Mouse (Mus musculus): ENCODE measurements at regions not wholly inside any gene's neighbourhood (a gene's known extent, or its start where the extent isn't known, plus 50 kb on each side); places are given as distances from the start of the nearest gene placed in this dataset.

DNA sequence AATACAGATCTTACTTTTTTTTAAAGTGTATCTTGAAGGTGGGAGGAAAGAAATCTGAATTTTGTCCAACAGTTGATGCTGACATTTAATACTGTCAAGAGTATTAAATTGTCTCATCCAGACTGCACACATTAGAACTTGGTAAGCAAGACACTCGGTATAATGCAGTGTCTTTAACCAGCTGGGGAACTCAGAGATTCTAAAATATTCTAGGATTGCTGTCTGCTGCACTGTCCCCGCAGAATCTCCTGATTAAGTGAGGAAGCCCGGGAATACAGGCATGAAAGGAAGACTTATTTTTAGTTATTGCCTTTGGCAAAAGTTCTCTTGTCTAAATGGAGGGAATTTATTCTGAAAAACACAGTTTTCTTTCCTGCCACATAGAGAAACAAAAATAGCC, 212.9 kb upstream of the Atp2b1 start:
- TF ChIP-seq CTCF (IDR thresholded peaks at IDR 0.05; ENCODE audit: low read depth) (no peak), EP300 (IDR thresholded peaks at IDR 0.05; ENCODE audit: low read depth) (no peak)

Measured in heart, postnatal 0 days (tissue).